Mouse (Mus musculus) MEL-GATA-1-ER (cell line): Measurements from ENCODE around the gene Sh3glb2.

ENCODE experiments used
- DNase-seq: peaks from one replicate; pipeline ENCODE4 v3.0.0-alpha.2; 2012; ENCODE audit warnings: low read depth; ENCODE audit errors: extremely low read depth

The Sh3glb2 gene

DNA sequence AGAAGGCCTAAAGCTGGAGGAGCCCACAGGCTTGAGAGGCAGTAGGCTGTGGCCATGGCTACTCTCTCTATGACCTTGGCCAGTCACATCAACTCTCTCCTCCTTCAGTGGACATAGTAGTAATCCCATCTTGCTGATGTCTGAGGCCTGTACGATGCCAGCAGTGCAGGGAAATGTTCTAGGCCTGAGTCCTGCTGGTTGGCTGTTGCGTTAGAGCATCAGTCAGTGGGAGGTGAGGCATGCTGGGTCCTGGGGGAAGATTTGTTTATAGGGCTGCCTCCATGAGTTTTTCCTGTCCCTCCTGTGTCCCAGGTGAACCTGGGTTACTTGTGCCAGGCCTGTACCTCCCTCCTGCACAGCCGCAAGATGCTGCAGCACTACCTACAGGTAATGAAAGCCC lies 17.1 kb downstream of the Sh3glb2 start:
- DNase-seq, result no peak

DNA sequence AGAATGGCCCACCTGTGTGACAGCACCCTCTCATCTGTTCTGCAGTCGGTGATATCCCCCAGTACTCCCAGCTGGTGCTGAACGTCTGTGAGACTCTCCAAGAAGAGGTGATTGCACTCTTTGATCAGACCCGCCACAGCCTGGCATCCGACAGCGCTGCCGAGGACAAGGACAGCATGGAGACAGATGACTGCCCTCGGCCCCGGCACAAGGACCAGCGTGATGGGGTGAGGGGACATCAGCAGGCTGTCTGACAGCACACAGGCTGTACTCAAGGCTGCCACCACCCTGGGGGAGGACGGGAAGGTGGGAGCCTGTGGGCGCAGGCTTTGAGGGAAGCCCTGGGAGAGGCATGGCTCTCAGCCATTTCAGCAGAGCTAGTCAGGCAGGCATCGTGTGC lies 22.0 kb downstream of the Sh3glb2 start:
- no peak for DNase-seq

DNA sequence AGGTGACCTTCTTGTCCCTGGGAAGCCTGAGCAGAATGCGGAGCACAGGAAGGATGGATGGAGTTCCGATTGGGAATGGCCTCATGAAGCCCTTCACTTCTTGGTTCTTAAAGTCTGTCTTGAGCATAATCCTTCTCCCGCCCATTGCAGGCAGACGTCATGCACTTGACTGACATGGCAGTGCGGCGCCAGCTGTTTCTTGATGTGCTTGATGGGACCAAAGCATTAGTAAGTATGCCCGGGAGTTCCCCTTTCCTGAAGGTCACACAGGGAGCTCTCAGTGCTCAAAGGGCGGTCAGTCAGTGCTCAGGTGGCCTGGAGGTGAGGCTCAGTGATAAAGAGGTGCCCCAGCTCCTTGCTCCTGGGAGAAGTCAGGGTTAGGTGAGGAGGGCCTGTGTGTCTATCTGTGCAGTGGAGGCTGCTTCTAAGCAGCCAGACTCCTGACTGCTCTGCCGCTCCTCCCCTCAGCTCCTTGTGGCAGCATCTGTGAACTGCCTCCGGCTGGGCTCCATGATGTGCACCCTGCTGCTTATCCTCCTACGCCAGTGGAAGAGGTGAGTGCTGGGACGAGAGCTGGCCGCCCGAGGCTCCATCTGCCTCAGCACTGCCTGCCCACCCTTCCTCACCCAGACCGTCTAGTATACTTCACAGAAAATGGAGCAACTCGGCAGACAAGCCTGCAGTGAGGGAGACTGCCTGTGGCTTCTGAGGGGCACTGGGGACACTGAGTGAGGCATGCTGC lies 22.8 kb downstream of the Sh3glb2 start:
- no peak for DNase-seq

DNA sequence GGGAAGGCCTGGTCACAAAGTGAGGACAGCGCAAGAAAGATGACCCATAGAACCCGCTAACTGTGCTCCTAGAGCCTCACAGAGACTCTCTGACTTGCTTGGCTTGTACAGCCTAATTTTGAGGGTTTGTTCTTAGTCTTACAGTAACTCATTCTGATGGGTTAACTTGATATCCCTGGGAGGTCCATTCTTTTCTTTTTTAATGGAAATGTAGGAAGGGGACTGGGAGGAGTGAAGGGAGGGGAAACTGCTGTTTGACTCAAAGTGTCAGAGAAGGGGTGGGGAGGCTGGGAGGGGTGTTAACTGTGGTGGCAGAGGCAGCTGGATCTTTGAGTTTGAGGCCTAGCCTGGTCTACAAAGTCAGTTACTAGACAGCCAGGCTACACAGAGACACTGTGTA lies 23.8 kb downstream of the Sh3glb2 start:
- no peak for DNase-seq

DNA sequence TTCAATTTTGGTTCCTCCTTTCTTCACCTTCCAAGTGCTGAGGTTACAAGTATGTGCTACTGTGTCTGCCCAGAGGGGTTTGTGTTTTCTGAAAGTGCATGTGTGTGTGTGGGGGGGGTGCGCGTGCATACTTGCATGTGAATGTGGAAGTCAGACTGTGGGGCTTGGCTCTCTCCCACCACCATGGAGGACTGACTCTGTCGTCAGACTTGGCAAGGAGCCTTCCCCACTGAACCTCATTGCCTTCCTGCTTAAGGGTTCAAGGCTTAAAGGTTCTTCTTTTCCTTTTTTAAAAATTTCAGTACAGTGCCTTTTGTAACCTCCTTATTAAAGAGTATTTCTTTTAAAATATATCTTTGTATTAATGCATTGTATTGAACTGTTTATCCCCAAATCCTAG lies 30.3 kb downstream of the Sh3glb2 start:
- DNase-seq, result no peak

DNA sequence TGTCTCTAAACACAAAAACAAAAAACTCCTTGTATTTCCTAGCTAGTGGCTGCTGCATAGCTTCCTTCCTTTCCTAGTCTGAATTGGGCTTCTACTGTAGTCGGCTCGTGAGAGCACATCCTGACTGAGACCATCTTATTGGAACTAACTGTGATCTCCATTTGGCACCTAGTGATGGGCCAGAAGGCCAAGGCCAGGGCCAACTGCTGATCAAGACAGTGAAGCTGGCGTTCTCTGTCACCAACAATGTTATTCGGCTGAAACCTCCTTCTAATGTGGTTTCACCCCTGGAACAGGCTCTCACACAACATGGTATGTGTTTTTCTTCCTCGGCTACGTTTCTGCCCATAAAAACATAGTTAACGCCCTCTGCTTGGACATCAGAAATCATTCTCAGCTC lies 31.9 kb downstream of the Sh3glb2 start:
- DNase-seq, result no peak

DNA sequence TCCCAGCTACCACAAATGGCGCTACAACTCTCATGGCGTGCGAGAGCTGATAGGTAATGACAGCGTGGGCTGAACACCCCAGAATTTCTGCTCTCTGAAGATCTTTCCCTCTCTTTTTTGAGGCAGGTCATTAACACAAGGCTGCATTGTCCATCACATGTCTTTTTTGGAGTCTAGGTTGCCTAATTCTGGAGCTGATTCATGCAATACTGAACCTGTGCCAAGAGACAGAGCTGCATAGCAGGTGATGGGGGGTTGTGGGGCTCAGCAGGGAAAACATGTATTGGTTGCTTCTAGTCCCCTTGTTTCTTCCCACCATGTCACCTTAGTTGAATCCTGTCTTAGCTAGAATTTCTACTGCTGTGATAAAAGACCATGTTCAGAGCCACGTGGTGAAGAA lies 33.8 kb downstream of the Sh3glb2 start:
- no peak for DNase-seq

DNA sequence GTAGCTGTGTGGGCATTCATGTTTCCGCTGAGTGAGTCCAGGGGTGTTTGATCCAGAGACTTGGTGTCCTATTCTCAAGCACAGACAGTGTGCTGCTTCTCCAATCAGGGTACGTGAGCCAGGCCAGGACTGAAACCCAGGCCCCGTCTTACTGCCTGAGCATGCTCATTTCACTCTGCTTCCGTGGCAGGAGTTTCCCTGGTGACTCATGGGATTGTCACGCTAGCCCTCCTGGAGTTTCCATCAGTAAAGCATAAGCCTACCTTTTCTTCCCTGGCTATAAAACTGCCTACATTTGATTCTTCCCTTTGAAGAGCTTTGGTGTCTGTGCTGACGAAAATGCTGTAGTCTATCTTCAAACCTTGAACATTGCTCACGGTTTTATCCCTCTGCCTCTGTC lies 36.0 kb downstream of the Sh3glb2 start:
- no peak for DNase-seq

DNA sequence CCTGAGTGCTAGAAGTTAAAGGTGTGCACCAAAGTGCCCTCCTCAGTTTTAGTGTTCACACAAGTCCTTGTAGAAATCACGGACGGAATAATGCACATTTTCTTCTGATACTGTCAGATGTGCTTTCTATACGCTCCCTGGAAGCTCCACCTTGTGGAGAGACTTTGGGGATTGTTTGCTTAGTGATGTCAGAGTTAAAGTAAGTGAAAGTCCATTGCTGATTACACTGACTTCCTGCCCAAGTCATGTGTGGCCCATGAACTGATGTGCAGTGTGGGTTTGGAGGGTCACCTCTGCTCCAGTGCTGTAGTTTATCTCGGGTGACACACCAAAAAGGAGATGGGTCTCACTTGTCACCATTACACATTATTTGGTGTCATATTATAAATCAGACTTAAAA lies 39.9 kb downstream of the Sh3glb2 start:
- DNase-seq, result no peak

DNA sequence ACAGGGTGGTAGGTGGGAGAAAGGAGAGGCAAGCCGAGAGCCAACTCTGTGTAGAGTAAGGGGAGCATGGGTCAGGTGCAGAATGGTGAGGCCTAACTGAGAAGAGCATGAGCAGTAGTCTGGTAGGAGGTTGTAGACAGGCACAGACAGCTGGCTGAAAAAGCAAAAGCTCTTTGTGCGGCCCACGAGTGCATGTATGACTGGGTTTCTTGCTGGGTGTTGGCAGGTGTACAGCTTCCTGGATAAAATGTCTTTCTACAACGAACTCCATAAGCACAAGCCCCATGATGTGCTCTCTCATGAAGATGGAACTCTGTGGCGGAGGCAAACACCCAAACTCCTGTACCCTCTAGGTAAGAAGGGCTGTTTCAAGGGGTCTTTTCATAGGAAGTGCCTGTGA lies 42.2 kb downstream of the Sh3glb2 start:
- DNase-seq, result no peak

DNA sequence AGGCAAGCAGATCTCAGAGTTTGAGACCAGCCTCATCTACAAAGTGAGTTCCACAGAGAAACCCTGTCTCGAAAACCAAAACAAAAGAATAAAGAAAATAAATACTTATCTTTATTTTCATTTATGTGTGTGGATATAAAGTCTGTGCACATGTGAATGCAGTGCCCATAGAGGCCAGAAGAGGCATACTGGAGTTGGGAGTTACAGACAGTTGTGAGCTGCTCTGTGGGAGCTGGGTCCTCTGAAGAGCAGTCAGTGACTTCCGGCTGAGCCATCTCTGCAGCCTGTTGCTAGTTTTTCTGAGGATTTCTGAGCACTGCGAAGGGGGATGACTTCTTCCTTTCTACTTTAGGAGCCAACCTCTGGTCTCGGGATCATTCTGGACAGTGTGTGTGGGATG lies 43.0 kb downstream of the Sh3glb2 start:
- DNase-seq, result no peak

DNA sequence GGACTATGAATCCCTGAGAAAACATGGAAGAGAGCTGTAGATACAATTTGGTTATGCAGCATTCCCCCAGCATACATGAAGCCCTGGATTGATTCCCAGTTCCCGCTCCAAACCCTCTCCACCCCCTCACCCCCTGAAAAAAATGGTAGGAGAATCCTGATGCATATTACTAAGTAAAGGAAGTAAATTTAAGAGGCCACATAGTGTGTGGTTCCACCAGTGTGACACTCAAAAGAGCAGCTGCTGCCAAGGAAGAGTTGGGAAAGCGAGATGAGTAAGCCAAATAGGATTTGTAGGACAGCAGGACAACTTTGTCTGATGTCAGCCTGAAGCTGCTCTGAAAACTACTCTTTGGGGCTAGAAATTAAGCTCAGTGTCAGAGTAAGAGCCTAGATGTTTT lies 47.7 kb downstream of the Sh3glb2 start:
- no peak for DNase-seq

DNA sequence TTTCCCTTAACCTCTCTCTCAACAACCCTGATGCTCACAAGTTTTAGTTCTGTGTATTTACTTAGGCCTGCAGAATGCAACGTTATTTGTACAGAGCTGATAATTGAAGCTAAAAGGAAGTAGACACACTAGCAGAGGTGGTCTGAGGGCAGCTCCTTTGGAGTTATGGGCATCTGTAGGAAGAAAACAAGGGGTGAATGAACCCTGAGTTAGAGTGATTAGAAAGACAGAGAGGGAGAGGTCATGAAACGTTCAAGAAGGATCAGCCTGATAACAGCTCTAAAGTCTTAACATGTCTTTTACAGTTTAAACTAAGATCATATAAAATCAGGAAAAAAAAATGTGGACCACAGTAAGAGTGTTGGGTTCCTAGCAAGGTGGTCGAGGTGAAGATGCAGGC lies 49.8 kb downstream of the Sh3glb2 start:
- DNase-seq, result no peak

DNA sequence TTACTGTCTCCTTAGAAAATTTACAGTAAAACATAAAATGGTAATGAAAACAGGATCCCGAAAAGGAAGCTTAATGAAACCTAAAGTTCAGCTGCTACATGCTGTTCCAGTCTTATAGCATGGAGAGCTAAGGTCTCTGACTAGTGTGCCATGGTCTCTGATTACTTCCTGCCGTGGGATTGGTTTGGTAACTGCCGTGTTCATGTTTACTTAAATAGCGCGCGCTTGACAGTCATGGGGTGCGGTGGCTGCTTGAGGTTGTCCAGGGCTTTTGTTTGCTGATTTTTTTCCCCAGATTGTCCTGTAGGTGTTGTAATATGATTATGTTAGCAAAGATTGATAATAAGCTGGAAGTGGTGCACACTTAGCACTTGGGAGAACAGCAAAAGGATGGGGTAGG lies 53.0 kb downstream of the Sh3glb2 start:
- no peak for DNase-seq

DNA sequence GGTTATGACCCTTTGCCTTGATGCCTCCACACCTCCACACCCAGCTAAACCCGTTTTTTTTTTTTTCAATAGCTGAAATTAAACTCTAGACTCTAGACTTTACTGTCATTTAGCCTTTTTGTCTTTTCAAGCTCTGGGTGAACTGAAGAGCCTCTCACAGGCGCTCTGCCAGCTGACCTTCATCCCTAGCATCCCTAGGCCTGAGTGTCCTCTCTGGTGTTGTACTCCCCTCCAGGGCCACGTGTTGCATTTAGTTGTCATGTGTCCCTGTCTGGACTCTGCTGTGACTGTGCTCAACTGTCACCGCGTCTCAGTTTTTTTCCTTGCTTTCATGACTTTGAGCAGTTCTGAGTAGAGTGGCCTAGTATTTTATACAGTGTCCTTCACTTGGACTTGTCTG lies 59.2 kb downstream of the Sh3glb2 start:
- no peak for DNase-seq

DNA sequence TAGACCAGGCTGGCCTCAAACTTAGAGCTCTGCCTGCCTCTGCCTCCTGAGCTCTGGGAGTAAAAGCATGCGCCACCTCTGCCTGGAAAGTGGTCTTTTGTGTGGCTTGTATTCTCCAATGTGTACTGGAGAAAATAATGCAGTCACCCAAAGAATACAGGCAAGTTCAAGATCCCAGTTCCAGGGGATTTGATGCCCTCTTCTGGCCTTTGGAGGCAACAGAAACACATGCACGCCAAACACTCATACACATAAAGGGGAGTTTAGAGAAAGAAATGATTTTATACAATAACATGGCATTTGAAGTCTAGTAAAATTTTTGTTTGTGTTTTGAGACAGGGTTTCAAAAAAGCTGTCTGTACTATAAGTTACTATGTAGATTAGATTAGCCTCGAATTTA lies 59.6 kb downstream of the Sh3glb2 start:
- no peak for DNase-seq
